Mouse (Mus musculus) midbrain, embryonic 13.5 days (tissue): ENCODE measurements around the gene Smpd4. TPM values are rescaled to one million over a fixed set of nuclear protein-coding genes. Genes with fewer than 3 reads are reported as not detected.
A peak's percentile ranks its signal among the peaks of the same experiment; 100 is the strongest.

Source experiments
- ATAC-seq: fragments of 200-750 bp; cut with Nextera tagmentation; 2 replicates; pipeline ENCODE4 v1.8.0; 2017; ENCODE audit warnings: mild to moderate bottlenecking, moderate TSS enrichment, moderate library complexity
- H3K27ac ChIP-seq: fragments of 300-500 bp; sonication (generic); 2 replicates; pipeline ENCODE4 v1.5.1; 2015; ENCODE audit warnings: inconsistent platforms, mild to moderate bottlenecking, moderate library complexity
- H3K27me3 ChIP-seq: fragments of 300-500 bp; sonication (generic); 2 replicates; pipeline ENCODE4 v1.6.1; 2015; ENCODE audit warnings: mild to moderate bottlenecking, inconsistent platforms
- H3K36me3 ChIP-seq: fragments of 300-500 bp; sonication (generic); 2 replicates; pipeline ENCODE4 v1.6.1; 2015; ENCODE audit warnings: mild to moderate bottlenecking, inconsistent platforms
- H3K4me1 ChIP-seq: fragments of 300-500 bp; sonication (generic); replicated peaks from 2 replicates; pipeline ENCODE4 v1.6.1; 2015; ENCODE audit warnings: inconsistent platforms
- H3K4me2 ChIP-seq: fragments of 300-500 bp; sonication (generic); replicated peaks from 2 replicates; pipeline ENCODE4 v1.6.1; 2015; ENCODE audit warnings: moderate library complexity, mild to moderate bottlenecking, inconsistent platforms
- H3K4me3 ChIP-seq: fragments of 300-500 bp; sonication (generic); replicated peaks from 2 replicates; pipeline ENCODE4 v1.5.1; 2015; ENCODE audit warnings: mild to moderate bottlenecking, inconsistent platforms
- H3K9ac ChIP-seq: fragments of 300-500 bp; sonication (generic); replicated peaks from 2 replicates; pipeline ENCODE4 v1.6.1; 2015; ENCODE audit warnings: mild to moderate bottlenecking, inconsistent platforms
- H3K9me3 ChIP-seq: fragments of 300-500 bp; sonication (generic); 2 replicates; pipeline ENCODE4 v1.6.1; 2016; ENCODE audit warnings: mild to moderate bottlenecking, inconsistent platforms
- WGBS: fragments of 180-500 bp; shearing (Covaris S2); methylation state at CpG from one replicate; pipeline ENCODE4 v1.1.7; 2015; 5-methylcytosine and 5-hydroxymethylcytosine counted together
- polyA plus RNA-seq: library from polyadenylated mRNA; unstranded; fragments of >200 nt; fragmentation: Nextera tagmentation; extraction: Ambion mirVana; gene quantifications from 2 replicates; pipeline ENCODE4 v1.2.1, GENCODE M21; 2015

Smpd4 gene
- polyA plus RNA-seq, 1 experiment from 2014 or later = 27.9 TPM

DNA sequence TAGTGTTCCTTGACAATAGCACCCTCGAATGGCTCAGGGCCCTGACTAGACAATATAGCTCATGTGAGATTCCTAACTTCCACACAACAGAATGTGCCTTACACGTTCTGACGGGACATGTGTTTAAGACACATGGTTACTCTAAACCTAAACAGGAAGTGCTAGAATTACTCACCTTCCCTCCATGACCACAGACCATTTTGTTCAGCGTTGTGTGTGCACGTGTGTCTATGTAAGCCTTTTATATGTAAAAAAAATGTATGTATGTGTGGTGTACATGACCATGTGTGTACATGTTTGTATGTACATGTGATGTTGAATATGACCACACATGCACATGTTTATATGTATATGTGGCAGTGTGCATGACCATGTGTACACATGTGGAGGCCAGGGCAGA lies 2.9 kb upstream of the Smpd4 start:
- 94% methylated on average over 5 of the region's 5 CpGs for WGBS
- Histone ChIP-seq H3K27ac (no peak overlapping the region), H3K4me1 (peaks cover 12% of the 10 kb centered on the region)

DNA sequence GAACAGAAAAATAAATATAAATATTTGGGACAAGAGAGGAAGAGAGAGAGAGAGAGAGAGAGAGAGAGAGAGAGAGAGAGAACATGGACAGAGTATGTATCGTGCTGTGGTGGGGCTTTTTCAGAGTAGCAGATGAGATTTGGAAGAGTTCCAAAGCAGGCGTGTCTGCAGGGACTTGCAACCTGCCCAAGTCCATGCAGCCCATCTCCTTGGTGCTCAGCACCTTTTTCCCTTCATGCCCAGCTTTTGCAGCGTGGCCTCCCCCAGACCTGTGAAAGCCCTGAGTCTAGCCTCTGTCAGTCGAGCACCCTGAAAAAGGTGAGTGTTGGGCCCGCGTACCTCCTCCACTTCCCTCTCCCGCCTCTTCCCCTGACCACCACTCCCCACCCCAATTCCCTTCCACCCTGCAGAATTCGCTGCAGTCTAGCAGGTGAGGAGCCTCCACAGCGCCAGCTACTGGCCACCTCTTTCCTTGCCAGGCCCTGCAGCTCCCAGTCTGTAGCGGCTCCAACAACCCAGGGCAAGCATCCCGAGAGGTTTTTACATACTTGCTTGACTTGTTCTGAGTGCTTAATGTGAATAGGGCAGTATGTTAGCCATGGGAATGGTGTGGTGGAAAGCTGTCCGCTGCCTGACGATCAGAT lies 1.1 kb upstream of the Smpd4 start:
- 20% methylated on average over 13 of the region's 13 CpGs for WGBS
- H3K27ac ChIP-seq = no peak overlapping the region
- H3K27me3 ChIP-seq = 0 out of 2 replicates have a peak, but pooled peaks cover 2% of the 10 kb centered on the region
- H3K4me3 ChIP-seq = no peak overlapping the region
- no peak for ATAC-seq
- H3K4me1 ChIP-seq = peaks cover 12% of the 10 kb centered on the region
- H3K9me3 ChIP-seq = no peaks in the 10 kb centered on the region
- H3K9ac ChIP-seq = no peak overlapping the region; the same call in 1 of the 2 replicates
- peaks cover 17% of the 10 kb centered on the region for H3K36me3 ChIP-seq
- H3K4me2 ChIP-seq = no peak overlapping the region

More for the DNA sequence above, 2.9 kb upstream of the Smpd4 start:
- Histone ChIP-seq H3K4me3 (no peak overlapping the region), H3K4me2 (no peak overlapping the region), H3K9me3 (no peaks in the 10 kb centered on the region), H3K27me3 (0 out of 2 replicates have a peak, but pooled peaks cover 2% of the 10 kb centered on the region), H3K9ac (no peak overlapping the region), H3K36me3 (peaks cover under 1% of the 10 kb centered on the region; the same call in 1 of the 2 replicates)
- ATAC-seq = no peak

DNA sequence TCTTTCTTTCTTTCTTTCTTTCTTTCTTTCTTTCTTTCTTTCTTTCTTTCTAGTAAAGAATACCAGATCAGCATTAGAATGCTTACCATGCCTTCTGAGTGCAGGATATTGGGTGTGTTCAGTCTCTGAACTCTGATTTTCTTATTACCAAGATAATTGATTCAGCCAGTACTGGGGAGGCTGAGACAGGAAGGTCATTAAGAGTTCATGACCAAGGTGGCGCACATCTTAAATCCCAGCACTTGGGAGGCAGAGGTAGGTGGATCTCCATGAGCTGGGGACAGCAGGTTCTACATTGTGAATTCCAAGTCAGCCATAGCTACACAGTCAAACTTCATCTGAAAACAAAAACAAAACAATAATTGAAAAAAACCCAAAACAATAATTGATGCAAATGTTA lies 2.8 kb downstream of the Smpd4 start:
- Histone ChIP-seq H3K4me3 (no peak overlapping the region), H3K4me2 (no peak overlapping the region), H3K4me1 (peaks cover 12% of the 10 kb centered on the region), H3K9ac (no peak overlapping the region), H3K36me3 (peaks cover 46% of the 10 kb centered on the region), H3K9me3 (no peaks in the 10 kb centered on the region), H3K27me3 (0 out of 2 replicates have a peak, but pooled peaks cover 2% of the 10 kb centered on the region), H3K27ac (no peak overlapping the region)
- ATAC-seq = no peak
- 96% methylated on average over 1 of the region's 1 CpGs for WGBS

DNA sequence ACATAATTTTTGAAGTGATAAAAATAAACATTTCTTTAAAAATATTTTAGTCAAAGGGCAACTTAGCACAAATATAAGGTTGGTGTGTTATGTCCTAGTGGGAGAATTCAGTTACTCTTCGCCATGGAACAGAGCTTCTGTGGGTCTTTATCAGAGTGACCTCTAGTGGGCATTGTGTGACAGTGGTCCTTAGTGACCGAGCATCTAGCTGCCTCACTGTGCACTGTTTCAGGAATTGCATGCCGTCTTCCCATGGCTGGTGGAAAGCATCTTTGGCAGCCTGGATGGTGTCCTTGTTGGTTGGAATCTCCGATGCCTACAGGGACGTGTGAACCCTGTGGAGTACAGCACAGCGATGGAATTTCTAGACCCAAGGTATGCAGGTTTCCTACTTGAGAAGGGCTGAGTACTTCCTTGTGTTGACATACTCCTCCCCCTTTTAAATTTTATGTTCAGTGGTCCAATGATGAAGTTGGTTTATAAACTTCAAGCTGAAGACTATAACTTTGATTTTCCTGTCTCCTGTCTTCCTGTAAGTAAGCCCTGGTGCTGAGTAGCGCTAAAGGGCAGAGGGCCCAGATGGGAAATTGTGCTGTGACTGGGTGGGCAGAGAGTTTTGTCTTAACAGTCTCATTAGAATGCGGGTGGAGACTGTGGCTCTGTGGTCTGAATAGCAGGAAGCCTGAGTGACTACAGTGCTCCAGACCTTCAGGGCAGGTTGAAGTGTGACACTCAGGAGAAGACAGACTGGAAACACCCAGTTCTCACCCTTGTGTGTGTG lies 6.5 kb downstream of the Smpd4 start:
- 0 out of 2 replicates have a peak, but pooled peaks have one; percentile 58 for ATAC-seq
- no peak overlapping the region for H3K4me3 ChIP-seq
- no peaks in the 10 kb centered on the region for H3K9me3 ChIP-seq
- H3K27me3 ChIP-seq = no peaks in the 10 kb centered on the region
- H3K36me3 ChIP-seq = peaks cover 83% of the 10 kb centered on the region
- no peak overlapping the region for H3K27ac ChIP-seq
- H3K9ac ChIP-seq = no peak overlapping the region
- WGBS = 71% methylated on average over 8 of the region's 8 CpGs
- H3K4me2 ChIP-seq = no peak overlapping the region
- H3K4me1 ChIP-seq = peaks cover 2% of the 10 kb centered on the region

DNA sequence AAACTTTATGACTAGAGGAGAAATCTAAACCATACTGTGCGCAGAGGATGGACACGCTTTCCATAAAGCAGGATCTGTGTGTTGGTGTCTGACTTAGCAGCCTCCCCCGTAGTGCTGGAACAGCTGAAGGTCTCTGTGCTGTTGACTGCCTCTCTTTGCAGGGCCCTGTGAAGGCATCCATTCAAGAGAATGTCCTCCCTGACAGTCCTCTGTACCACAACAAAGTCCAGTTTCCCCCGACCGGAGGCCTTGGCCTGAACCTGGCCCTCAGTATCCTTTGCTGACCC lies 7.1 kb downstream of the Smpd4 start:
- no peak overlapping the region for H3K4me2 ChIP-seq
- no peak overlapping the region for H3K9ac ChIP-seq
- H3K9me3 ChIP-seq = no peaks in the 10 kb centered on the region
- no peaks in the 10 kb centered on the region for H3K4me1 ChIP-seq
- H3K27ac ChIP-seq = no peak overlapping the region
- peaks cover 87% of the 10 kb centered on the region for H3K36me3 ChIP-seq
- no peak for ATAC-seq
- H3K4me3 ChIP-seq = no peak overlapping the region
- WGBS = 95% methylated on average over 5 of the region's 5 CpGs
- no peaks in the 10 kb centered on the region for H3K27me3 ChIP-seq

DNA sequence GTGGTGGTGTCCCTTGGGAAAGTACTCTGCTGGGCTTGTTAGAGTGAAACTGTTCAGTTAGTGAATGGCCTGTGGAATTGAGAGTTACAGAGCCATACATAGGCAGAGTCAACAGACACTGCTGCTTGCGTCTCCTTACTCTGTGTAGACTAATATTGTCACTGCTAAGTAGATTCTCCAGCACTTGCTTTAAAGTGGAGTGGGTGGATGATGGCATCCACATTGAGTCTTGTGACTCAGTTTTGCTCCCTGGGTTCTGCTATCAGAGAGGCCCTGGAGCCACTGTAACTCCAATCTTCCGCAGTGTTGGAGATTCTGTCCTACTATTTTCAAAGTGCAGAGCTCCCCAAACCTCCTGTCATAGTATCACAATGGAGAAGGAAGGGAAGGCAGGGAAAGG lies 13.4 kb downstream of the Smpd4 start:
- Histone ChIP-seq H3K36me3 (peaks cover 84% of the 10 kb centered on the region), H3K4me2 (no peak overlapping the region), H3K4me3 (no peak overlapping the region), H3K27ac (no peak overlapping the region), H3K4me1 (no peaks in the 10 kb centered on the region), H3K9me3 (no peaks in the 10 kb centered on the region), H3K27me3 (no peaks in the 10 kb centered on the region), H3K9ac (no peak overlapping the region)
- 96% methylated on average over 2 of the region's 2 CpGs for WGBS
- no peak for ATAC-seq

DNA sequence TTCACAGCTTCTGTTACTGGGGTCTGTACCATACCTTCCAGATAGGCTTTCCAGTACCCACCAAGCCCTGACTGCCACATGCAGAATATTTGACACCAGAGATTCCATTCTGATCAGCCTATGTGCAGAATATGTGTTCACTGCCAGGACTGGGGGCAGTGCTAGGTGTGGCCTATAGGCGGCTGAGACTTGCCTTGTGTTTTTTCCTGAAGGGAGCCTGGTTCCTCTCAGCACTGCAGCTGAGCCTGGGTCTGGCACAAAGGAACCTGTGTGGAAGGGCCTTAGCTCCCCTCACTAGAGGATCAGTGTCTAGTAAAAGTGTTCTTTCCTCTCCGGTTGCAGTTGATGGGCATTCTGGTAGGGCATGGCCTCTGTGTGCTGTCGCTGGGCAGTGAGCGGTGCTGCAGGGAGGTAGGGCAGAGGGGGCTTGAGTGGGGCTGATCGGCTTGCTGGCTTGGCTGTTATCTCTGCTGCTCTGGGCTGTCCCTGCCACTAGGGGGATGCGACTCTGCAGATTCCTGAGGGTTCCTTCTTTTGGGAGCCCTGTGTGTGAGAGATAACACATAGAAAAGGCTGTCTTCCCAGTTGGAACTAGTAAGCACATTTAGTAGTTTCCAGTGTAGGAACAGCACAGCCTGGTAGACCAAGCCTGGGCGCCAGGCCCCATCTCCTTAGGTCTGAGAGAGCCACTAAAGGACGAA lies 14.5 kb downstream of the Smpd4 start:
- Histone ChIP-seq H3K36me3 (peaks cover 84% of the 10 kb centered on the region), H3K27me3 (no peaks in the 10 kb centered on the region), H3K9ac (no peak overlapping the region), H3K4me1 (no peaks in the 10 kb centered on the region), H3K9me3 (no peaks in the 10 kb centered on the region), H3K4me3 (no peak overlapping the region), H3K27ac (no peak overlapping the region), H3K4me2 (no peak overlapping the region)
- 72% methylated on average over 8 of the region's 8 CpGs for WGBS
- no peak for ATAC-seq

DNA sequence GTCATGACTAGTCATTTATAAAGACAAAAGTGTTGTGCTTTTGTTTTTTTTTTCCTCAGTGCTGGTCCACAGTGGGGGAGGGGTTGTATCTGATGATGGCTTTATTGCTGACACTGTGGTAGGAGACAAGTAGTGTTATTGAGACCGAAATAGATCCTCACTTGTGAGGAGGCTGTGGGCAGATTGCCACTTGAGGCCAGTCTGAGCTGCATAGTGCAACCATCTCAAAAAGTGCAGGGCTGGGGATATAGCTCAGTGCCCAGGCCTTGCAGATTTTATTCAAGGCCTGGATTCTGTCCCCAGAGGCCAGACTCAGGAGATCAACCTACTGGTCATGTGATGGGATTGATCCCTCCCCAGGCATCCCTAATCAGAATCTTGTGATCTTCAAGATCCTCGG lies 17.8 kb downstream of the Smpd4 start:
- Histone ChIP-seq H3K27me3 (no peaks in the 10 kb centered on the region), H3K9me3 (no peaks in the 10 kb centered on the region), H3K4me1 (no peaks in the 10 kb centered on the region), H3K27ac (no peak overlapping the region), H3K4me3 (no peak overlapping the region), H3K36me3 (peaks cover 82% of the 10 kb centered on the region), H3K4me2 (no peak overlapping the region), H3K9ac (no peak overlapping the region)
- ATAC-seq = no peak
- 81% methylated on average over 2 of the region's 2 CpGs for WGBS

DNA sequence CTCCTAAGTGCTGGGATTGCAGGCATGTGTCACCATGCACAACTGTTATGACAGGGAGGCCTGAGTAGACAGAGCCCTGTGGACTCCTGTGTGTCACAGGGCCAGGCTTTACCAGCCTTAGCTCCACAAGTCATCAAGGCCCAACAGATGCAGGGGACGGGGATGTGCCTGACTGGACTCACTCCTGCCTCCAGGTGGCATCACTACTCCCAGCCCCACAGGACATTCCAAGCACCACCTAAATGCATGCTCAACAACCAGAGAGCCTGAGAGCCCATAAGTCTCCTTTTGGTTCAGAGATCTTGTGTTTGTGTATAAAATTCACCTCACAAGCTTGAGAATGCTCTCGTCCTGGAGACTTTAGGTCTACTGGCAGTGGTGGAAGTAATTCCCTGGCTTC lies 18.5 kb downstream of the Smpd4 start:
- Histone ChIP-seq H3K4me3 (no peak overlapping the region), H3K36me3 (peaks cover 82% of the 10 kb centered on the region), H3K27ac (no peak overlapping the region), H3K4me1 (no peaks in the 10 kb centered on the region), H3K27me3 (no peaks in the 10 kb centered on the region), H3K4me2 (no peak overlapping the region), H3K9ac (no peak overlapping the region), H3K9me3 (no peaks in the 10 kb centered on the region)
- ATAC-seq = no peak
- WGBS = 88% methylated on average over 2 of the region's 2 CpGs

DNA sequence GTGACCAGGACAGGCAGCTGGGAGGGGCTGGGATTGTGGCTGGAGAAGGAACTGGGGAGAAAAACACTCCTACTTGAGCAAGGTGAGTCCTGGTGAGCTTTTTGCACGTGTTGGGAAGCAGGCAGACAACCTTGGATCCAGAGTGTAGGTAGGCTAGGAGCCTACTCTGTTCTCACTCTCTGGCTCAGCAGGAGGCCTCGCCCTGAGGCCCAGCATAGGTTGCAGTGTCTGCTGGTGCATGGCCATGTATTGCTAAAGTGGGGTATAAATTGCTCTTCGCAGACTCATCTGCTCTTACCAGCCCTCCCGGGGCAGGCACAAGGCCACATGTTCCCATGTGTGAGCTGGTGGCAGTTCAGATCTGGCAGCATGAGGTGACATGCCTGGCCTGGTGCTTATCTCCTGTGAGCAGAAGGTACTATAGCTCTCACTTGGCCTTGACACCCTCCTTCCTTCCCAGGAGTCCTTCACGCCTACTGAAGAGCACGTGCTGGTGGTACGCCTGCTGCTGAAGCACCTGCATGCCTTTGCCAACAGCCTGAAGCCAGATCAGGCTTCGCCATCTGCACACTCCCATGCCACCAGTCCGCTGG lies 19.0 kb downstream of the Smpd4 start:
- Histone ChIP-seq H3K27ac (no peak overlapping the region), H3K27me3 (no peaks in the 10 kb centered on the region), H3K4me2 (no peak overlapping the region), H3K4me1 (no peaks in the 10 kb centered on the region), H3K9me3 (no peaks in the 10 kb centered on the region), H3K9ac (no peak overlapping the region), H3K4me3 (no peak overlapping the region), H3K36me3 (peaks cover 82% of the 10 kb centered on the region)
- ATAC-seq = no peak
- 94% methylated on average over 9 of the region's 9 CpGs for WGBS

DNA sequence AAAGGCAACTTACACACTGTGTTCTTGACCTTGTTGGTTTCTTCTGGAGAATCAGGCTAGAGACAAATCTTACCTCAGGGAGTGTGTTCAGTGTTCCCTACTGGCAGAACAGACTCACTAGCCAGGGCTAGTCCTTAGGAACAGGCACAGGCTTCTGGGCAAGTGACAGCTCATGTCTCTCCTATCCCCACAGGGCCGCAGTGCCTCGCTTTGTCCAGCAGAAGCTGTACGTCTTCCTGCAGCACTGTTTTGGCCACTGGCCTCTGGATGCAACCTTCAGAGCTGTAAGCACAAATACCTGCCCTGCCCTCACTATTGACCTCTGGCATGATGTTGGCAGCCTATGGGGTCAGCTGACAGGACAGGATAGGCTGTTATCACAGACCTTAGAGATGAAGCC lies 19.9 kb downstream of the Smpd4 start:
- peaks cover 79% of the 10 kb centered on the region for H3K36me3 ChIP-seq
- H3K27me3 ChIP-seq = no peaks in the 10 kb centered on the region
- no peak overlapping the region for H3K4me2 ChIP-seq
- H3K9ac ChIP-seq = no peak overlapping the region
- ATAC-seq = no peak
- no peak overlapping the region for H3K27ac ChIP-seq
- WGBS = 95% methylated on average over 3 of the region's 3 CpGs
- no peaks in the 10 kb centered on the region for H3K9me3 ChIP-seq
- no peaks in the 10 kb centered on the region for H3K4me1 ChIP-seq
- H3K4me3 ChIP-seq = no peak overlapping the region

DNA sequence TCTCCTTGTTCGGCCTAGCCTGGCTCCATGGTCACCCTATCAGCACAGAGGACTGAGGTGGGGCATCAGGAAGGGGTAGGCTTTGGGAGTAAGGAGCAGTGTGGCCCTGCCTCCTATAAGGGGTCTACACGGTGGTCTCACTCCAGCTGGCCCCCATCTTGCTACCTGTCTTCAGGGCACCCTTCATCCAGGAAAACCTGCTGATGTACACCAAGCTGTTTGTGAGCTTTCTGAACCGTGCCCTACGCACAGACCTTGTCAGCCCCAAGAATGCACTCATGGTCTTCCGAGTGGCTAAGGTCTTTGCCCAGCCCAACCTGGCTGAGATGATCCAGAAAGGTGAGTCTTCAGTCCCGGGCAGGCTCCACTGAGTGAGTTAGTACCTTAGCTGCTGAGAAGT lies 20.8 kb downstream of the Smpd4 start:
- no peaks in the 10 kb centered on the region for H3K27me3 ChIP-seq
- WGBS = 95% methylated on average over 6 of the region's 6 CpGs
- no peak overlapping the region for H3K27ac ChIP-seq
- no peak overlapping the region for H3K9ac ChIP-seq
- peaks cover 75% of the 10 kb centered on the region for H3K36me3 ChIP-seq
- ATAC-seq = no peak
- no peak overlapping the region for H3K4me3 ChIP-seq
- H3K4me1 ChIP-seq = no peaks in the 10 kb centered on the region
- no peak overlapping the region for H3K4me2 ChIP-seq
- H3K9me3 ChIP-seq = no peaks in the 10 kb centered on the region
